Mouse (Mus musculus): ENCODE measurements at regions not wholly inside any gene's neighbourhood (a gene's known extent, or its start where the extent isn't known, plus 50 kb on each side); places are given as distances from the start of the nearest gene placed in this dataset.

DNA sequence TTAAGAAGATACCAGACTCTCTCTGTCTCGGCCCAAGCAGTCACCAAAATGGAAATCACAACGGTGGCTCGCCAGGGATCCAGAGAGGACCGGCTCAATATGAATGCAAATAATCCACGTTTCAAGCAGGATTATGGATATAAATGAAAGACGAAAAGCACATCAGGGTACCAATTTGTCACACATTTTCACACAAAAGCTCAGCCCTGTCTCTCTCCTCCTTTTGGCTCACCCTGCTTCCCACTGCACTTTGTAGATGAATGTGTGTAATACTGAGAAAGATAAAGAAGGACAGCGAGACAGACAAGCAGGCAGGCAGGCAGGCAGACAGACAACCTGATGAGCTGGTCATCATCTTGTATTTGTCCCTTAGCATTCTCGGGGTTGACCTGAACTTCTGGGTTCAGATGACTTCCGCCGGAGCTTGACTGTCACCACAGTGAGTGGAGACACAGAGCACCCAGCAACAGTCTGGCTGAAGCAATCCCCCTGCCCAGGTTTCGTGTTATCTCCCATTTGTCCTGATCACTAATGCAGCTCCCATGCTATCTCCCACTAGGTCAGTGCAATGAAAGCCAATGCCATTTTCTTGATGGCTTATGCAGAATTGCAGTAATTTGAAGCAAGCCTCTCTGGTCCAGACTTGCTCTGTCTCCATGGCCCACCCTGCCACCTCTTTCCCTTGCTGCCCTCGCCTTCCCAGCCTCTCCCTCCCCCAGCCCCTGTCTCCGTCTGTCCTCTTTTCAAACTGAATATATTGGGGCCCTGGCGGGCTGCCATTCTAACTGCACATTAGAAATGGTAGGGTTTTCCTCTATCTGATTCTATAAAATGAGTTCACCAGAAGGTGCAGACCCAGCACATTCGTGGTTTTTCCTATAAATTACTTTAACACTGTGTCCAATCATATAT lies 363.1 kb downstream of the Psat1 start:
- Histone ChIP-seq H3K4me1 (ENCODE audit: insufficient read depth) (no peaks in the 10 kb centered on the region), H3K4me2 (ENCODE audit: low read depth) (no peak overlapping the region)

DNA sequence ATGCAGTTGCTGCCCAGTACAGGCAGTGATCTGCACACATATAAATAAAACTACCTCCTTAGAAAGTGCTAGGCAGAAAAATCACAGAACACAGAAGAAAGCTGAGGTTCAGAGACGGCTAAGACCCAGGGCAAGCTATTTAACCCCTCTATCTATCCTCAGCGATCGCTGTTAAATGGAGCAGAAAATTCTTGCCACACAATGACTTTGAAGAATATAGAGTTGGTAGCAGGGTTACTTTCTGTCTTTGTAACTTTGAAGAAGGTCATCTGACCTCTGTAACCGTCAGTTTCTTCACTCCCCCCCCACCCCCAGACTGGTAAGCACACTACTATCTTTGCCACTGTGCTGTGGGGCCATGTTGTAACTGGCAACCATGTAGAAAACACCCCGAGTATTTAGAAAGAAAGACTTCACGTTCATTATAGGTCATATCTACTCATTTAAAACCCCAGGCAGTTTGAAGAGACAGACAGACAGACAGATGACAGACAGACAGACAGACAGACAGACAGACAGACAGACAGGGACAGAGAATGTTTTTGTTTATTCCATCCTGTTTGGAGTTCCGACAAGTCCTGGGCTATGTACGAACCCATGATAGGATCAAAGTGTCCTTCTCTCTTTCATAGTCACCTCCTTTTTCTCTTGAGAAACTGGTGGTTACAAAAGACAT lies 363.9 kb downstream of the Psat1 start:
- WGBS, result 56% methylated on average over 8 of the region's 8 CpGs
- no peak overlapping the region for H3K27ac ChIP-seq (ENCODE audit: low read depth, low read length)
- H3K27me3 ChIP-seq (ENCODE audit: insufficient read depth, low read length), result no peaks in the 10 kb centered on the region
- ATAC-seq (no peak), DNase-seq (no peak)
- no peaks in the 10 kb centered on the region for H3K36me3 ChIP-seq (ENCODE audit: insufficient read depth)
- H3K9me3 ChIP-seq (ENCODE audit: low read length), result no peaks in the 10 kb centered on the region; the same call in 1 of the 2 replicates
- H3K9ac ChIP-seq, result no peak overlapping the region
- TF ChIP-seq CTCF (IDR thresholded peaks at IDR 0.05; ENCODE audit: low read depth), result no peak
- no peaks in the 10 kb centered on the region for H3K4me1 ChIP-seq (ENCODE audit: insufficient read depth)
- H3K4me3 ChIP-seq (ENCODE audit: low read depth, low read length), result no peak overlapping the region
- H3K4me2 ChIP-seq (ENCODE audit: low read depth), result no peak overlapping the region

More for the DNA sequence above, 363.1 kb downstream of the Psat1 start:
- WGBS, result 54% methylated on average over 15 of the region's 15 CpGs
- no peak for ATAC-seq
- Histone ChIP-seq H3K27ac (ENCODE audit: low read depth, low read length) (no peak overlapping the region), H3K36me3 (ENCODE audit: insufficient read depth) (no peaks in the 10 kb centered on the region), H3K9ac (no peak overlapping the region), H3K9me3 (ENCODE audit: low read length) (no peaks in the 10 kb centered on the region; the same call in 1 of the 2 replicates), H3K27me3 (ENCODE audit: insufficient read depth, low read length) (no peaks in the 10 kb centered on the region), H3K4me3 (ENCODE audit: low read depth, low read length) (no peak overlapping the region)
- TF ChIP-seq CTCF (IDR thresholded peaks at IDR 0.05; ENCODE audit: low read depth), result no peak
- DNase-seq, result peak; percentile 13

DNA sequence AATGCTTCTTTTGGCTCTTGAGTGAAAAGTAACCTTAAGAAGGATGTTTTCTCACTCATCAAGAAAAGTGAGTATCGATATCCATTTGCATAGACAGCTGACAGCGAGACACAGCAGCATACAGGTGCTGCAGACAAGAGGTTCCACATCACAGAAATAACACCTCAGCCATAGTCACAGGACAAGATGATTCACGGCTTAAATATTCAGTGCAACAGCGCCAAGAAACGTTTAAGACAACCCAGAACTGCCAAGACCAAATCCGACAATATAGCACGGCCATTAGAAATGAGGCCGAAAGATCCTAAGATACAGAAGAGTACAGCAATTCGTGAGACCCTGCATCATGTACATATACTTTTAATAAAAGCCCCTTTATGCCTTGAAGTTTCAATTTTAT lies 375.9 kb downstream of the Psat1 start:
- DNase-seq, result no peak
- H3K4me1 ChIP-seq (ENCODE audit: insufficient read depth), result no peaks in the 10 kb centered on the region
- TF ChIP-seq CTCF (IDR thresholded peaks at IDR 0.05; ENCODE audit: low read depth), result no peak

DNA sequence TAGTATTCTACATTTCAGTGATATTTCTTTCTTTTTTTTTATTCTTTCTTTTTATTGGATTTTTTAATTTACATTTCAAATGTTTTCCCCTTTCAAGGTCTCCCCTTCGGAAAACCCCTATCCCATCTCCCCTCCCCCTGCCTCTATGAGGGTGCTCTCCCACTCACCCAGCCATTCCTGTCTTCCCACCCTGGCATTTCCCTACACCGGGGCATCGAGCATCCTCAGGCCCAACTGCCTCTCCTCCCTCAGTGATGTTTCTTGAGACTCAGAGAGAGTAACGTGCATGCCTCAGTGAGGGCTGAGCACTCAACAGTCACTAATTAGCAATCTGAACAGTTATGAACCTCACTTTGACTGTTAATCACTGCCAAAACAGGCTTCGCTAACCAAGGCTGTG lies 385.6 kb downstream of the Psat1 start:
- Histone ChIP-seq H3K9ac (no peak overlapping the region), H3K9me3 (ENCODE audit: low read length) (no peaks in the 10 kb centered on the region), H3K4me3 (ENCODE audit: low read depth, low read length) (no peak overlapping the region), H3K4me1 (ENCODE audit: insufficient read depth) (no peaks in the 10 kb centered on the region), H3K27ac (ENCODE audit: low read depth, low read length) (no peak overlapping the region), H3K4me2 (ENCODE audit: low read depth) (no peak overlapping the region), H3K36me3 (ENCODE audit: insufficient read depth) (no peaks in the 10 kb centered on the region), H3K27me3 (ENCODE audit: insufficient read depth, low read length) (no peaks in the 10 kb centered on the region)
- WGBS, result 75% methylated on average over 5 of the region's 5 CpGs
- no peak for ATAC-seq
- no peak for DNase-seq
- no peak for TF ChIP-seq CTCF (IDR thresholded peaks at IDR 0.05; ENCODE audit: low read depth)

More for the DNA sequence above, 375.9 kb downstream of the Psat1 start:
- Histone ChIP-seq H3K36me3 (ENCODE audit: insufficient read depth) (no peaks in the 10 kb centered on the region), H3K9me3 (ENCODE audit: low read length) (no peaks in the 10 kb centered on the region), H3K9ac (no peak overlapping the region), H3K4me2 (ENCODE audit: low read depth) (no peak overlapping the region), H3K27ac (ENCODE audit: low read depth, low read length) (no peak overlapping the region), H3K4me3 (ENCODE audit: low read depth, low read length) (no peak overlapping the region), H3K27me3 (ENCODE audit: insufficient read depth, low read length) (no peaks in the 10 kb centered on the region)
- WGBS, result 85% methylated on average over 9 of the region's 9 CpGs
- no peak for ATAC-seq

DNA sequence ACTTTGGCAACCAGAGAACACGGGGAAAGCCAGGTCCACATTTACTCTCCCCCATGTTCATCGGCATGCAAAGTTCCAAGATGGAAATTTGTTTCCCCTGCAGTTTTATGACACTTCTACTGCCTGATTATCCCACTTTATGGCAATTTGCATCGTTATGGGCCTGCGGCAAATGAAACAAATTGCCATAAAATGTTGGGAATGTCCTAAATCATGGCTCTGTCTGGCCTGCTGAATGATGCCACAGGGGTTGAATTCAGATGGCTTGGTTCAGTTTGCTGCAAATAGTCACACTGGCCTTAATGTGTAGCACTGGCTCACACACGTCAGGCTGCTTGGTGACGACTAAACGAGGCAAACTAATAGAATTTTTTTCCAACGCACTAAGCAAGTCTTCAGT lies 393.2 kb downstream of the Psat1 start:
- DNase-seq, result no peak
- 66% methylated on average over 8 of the region's 8 CpGs for WGBS
- no peak overlapping the region for H3K4me3 ChIP-seq (ENCODE audit: low read depth, low read length)
- H3K27ac ChIP-seq (ENCODE audit: low read depth, low read length), result no peak overlapping the region
- H3K9me3 ChIP-seq (ENCODE audit: low read length), result no peaks in the 10 kb centered on the region
- no peaks in the 10 kb centered on the region for H3K27me3 ChIP-seq (ENCODE audit: insufficient read depth, low read length)
- ATAC-seq, result no peak
- no peaks in the 10 kb centered on the region for H3K4me1 ChIP-seq (ENCODE audit: insufficient read depth)
- H3K9ac ChIP-seq, result no peak overlapping the region
- TF ChIP-seq CTCF (IDR thresholded peaks at IDR 0.05; ENCODE audit: low read depth), result no peak
- no peak overlapping the region for H3K4me2 ChIP-seq (ENCODE audit: low read depth)
- H3K36me3 ChIP-seq (ENCODE audit: insufficient read depth), result no peaks in the 10 kb centered on the region

DNA sequence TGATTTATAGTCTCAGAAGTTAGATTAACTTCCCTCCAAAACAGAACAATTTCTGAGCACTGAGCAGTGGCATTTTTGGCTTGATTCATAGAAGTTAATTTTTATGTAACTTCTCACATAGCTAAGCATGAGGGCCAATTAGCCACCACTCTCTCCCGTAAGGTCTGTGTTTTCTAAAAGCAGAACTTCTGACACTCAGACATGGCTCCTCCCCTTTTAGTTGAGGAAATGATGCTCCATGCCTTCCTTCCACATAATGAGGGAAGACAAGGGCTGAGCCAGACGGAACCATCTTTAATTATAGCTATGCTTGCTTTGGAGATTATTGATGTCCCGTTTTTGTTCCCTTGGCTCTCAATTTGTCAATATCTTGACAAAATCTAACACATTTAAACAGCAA lies 429.3 kb downstream of the Psat1 start:
- Histone ChIP-seq H3K36me3 (ENCODE audit: insufficient read depth) (no peaks in the 10 kb centered on the region), H3K4me3 (ENCODE audit: low read depth, low read length) (no peak overlapping the region), H3K27me3 (ENCODE audit: insufficient read depth, low read length) (no peaks in the 10 kb centered on the region), H3K27ac (ENCODE audit: low read depth, low read length) (no peak overlapping the region), H3K4me2 (ENCODE audit: low read depth) (no peak overlapping the region), H3K4me1 (ENCODE audit: insufficient read depth) (no peaks in the 10 kb centered on the region; the same call in 1 of the 2 replicates), H3K9me3 (ENCODE audit: low read length) (no peaks in the 10 kb centered on the region), H3K9ac (no peak overlapping the region)
- TF ChIP-seq CTCF (IDR thresholded peaks at IDR 0.05; ENCODE audit: low read depth), result no peak
- WGBS, result 72% methylated on average over 3 of the region's 3 CpGs
- ATAC-seq, result no peak
- no peak for DNase-seq
